In genomic region chr1:118625461-118625860, GRCm38 (mm10) we compare ENCODE assay signal across 25 mouse cellular contexts.
"Had no signal": no experiment of that assay in that cellular context is flagged by ENCODE, and none has a peak within 500 bp of the region (broad histone marks: within the 10 kb centered on the region; RNA-seq: fewer than 3 reads in every experiment).

No protein-coding gene starts in this region.

- H3K9ac ChIP-seq: heart, embryonic 13.5 days; heart, embryonic 15.5 days; hindbrain, embryonic 13.5 days; intestine, embryonic 15.5 days; limb, embryonic 13.5 days; limb, embryonic 15.5 days; liver, embryonic 12.5 days; liver, embryonic 14.5 days had no signal

- H3K27ac ChIP-seq: heart, adult 2 months; heart, embryonic 13.5 days; heart, embryonic 15.5 days; hindbrain, embryonic 13.5 days; intestine, embryonic 15.5 days; layer of hippocampus, adult 2 months; left cerebral cortex, adult 2 months; limb, embryonic 13.5 days; limb, embryonic 15.5 days; liver, embryonic 12.5 days; liver, embryonic 14.5 days had no signal

- H3K4me2 ChIP-seq: heart, embryonic 11.5 days; heart, embryonic 13.5 days; heart, embryonic 15.5 days; hindbrain, embryonic 13.5 days; intestine, embryonic 15.5 days; limb, embryonic 13.5 days; limb, embryonic 15.5 days; liver, embryonic 12.5 days had no signal

- H3K9me3 ChIP-seq: heart, embryonic 13.5 days; heart, embryonic 15.5 days; hindbrain, embryonic 13.5 days; intestine, embryonic 15.5 days; limb, embryonic 13.5 days; limb, embryonic 15.5 days; liver, embryonic 12.5 days had no signal

- H3K4me3 ChIP-seq: heart, adult 2 months; heart, embryonic 13.5 days; heart, embryonic 15.5 days; hindbrain, embryonic 13.5 days; intestine, embryonic 15.5 days; layer of hippocampus, adult 2 months; left cerebral cortex, adult 2 months; limb, embryonic 13.5 days; limb, embryonic 15.5 days; liver, embryonic 12.5 days had no signal

- H3K36me3 ChIP-seq: heart, embryonic 13.5 days; heart, embryonic 15.5 days; hindbrain, embryonic 13.5 days; intestine, embryonic 15.5 days; limb, embryonic 13.5 days; limb, embryonic 15.5 days; liver, embryonic 12.5 days had no signal

- ATAC-seq: hindbrain, embryonic 16.5 days; inflammation-experienced regulatory T-cells, adult 6 months; intestine, embryonic 15.5 days; intestine, postnatal 0 days; liver, embryonic 12.5 days had no signal

- DNase-seq: gastrocnemius, postnatal 14 days; gastrocnemius, postnatal 36 days; heart, adult 11 months; heart, adult 2 months; heart, postnatal 14 days; heart, postnatal 36 days; kidney, adult 18-20 months; kidney, adult 8-10 months; kidney, postnatal 10 days; kidney, postnatal 25 days; kidney, postnatal 4 days had no signal
